ENCODE assay signal across 9 mouse cellular contexts in genomic region chr11:67647745-67648144, GRCm38 (mm10). TPM values are rescaled to one million over a fixed set of nuclear protein-coding genes. Genes with fewer than 3 reads are reported as not detected.
DNase-seq lines count a peak whose midpoint lies in the region; ATAC-seq lines count a peak whose summit lies in the region.
"Had no signal": no experiment of that assay in that cellular context is flagged by ENCODE, and none has a peak within 500 bp of the region (broad histone marks: within the 10 kb centered on the region; RNA-seq: fewer than 3 reads in every experiment).

No protein-coding gene starts in this region.

- no peaks in the 10 kb centered on the region for H3K27me3 ChIP-seq in intestine, embryonic 14.5 days (replicated peaks; ENCODE audit: control insufficient read depth, insufficient read depth, low read length)
- H3K27me3 ChIP-seq in intestine, embryonic 15.5 days (replicated peaks): no peaks in the 10 kb centered on the region
- no peaks in the 10 kb centered on the region for H3K27me3 ChIP-seq in liver, embryonic 11.5 days (replicated peaks; ENCODE audit: control insufficient read depth, insufficient read depth, low read length)
- H3K27me3 ChIP-seq: midbrain, embryonic 12.5 days had no signal

- WGBS in intestine, embryonic 14.5 days: 29% methylated on average over 5 of the region's 5 CpGs
- 31% methylated on average over 5 of the region's 5 CpGs for WGBS in intestine, embryonic 15.5 days
- 26% methylated on average over 5 of the region's 5 CpGs for WGBS in liver, embryonic 11.5 days

- no peak overlapping the region for H3K4me2 ChIP-seq in intestine, embryonic 14.5 days (ENCODE audit: low read length)
- H3K4me2 ChIP-seq in intestine, embryonic 15.5 days (replicated peaks): no peak overlapping the region
- H3K4me2 ChIP-seq in liver, embryonic 11.5 days: no peak overlapping the region
- H3K4me2 ChIP-seq: midbrain, embryonic 12.5 days had no signal

- no peak overlapping the region for H3K4me3 ChIP-seq in intestine, embryonic 14.5 days (ENCODE audit: low read depth, low read length)
- H3K4me3 ChIP-seq in intestine, embryonic 15.5 days (replicated peaks): no peak overlapping the region
- H3K4me3 ChIP-seq in liver, embryonic 11.5 days (ENCODE audit: low read depth, low read length): no peak overlapping the region
- H3K4me3 ChIP-seq: midbrain, embryonic 12.5 days had no signal

- no peak overlapping the region for H3K9ac ChIP-seq in intestine, embryonic 14.5 days (ENCODE audit: low read length)
- H3K9ac ChIP-seq in intestine, embryonic 15.5 days: no peak overlapping the region
- no peak overlapping the region for H3K9ac ChIP-seq in liver, embryonic 11.5 days (ENCODE audit: low read depth, low read length)
- H3K9ac ChIP-seq: midbrain, embryonic 12.5 days had no signal

- no peak; the same call in 1 of the 2 replicates for ATAC-seq in intestine, embryonic 14.5 days (replicated peaks; ENCODE audit: low FRiP score, low TSS enrichment, low read depth)
- no peak for ATAC-seq in intestine, embryonic 15.5 days
- no peak for ATAC-seq in liver, embryonic 11.5 days (replicated peaks; ENCODE audit: low FRiP score)

- DNase-seq in intestine, embryonic 14.5 days (ENCODE audit: low spot score): peak; percentile 86
- DNase-seq in cerebellum, adult 18-20 months: peak; percentile 84 to 91
- DNase-seq in forelimb bud, embryonic 11.5 days (ENCODE audit: low read depth, low spot score): peak; percentile 71
- peak; percentile 87 for DNase-seq in kidney, adult 9 months
- DNase-seq in liver, embryonic 11.5 days (ENCODE audit: low spot score): peak; percentile 42
- peak; percentile 35 for DNase-seq in ovary, adult 18-20 months (ENCODE audit: low spot score)
- peak; percentile 36 for DNase-seq in thymus, postnatal 25 days

- no peaks in the 10 kb centered on the region for H3K36me3 ChIP-seq in intestine, embryonic 14.5 days (ENCODE audit: control insufficient read depth, insufficient read depth, low read length)
- H3K36me3 ChIP-seq in intestine, embryonic 15.5 days: no peaks in the 10 kb centered on the region
- H3K36me3 ChIP-seq in liver, embryonic 11.5 days (ENCODE audit: control insufficient read depth, insufficient read depth, low read length): no peaks in the 10 kb centered on the region
- H3K36me3 ChIP-seq: midbrain, embryonic 12.5 days had no signal

- no peaks in the 10 kb centered on the region for H3K4me1 ChIP-seq in intestine, embryonic 14.5 days (replicated peaks; ENCODE audit: control insufficient read depth, insufficient read depth, low read length)
- H3K4me1 ChIP-seq in intestine, embryonic 15.5 days (replicated peaks): 0 out of 2 replicates have a peak, but pooled peaks cover 6% of the 10 kb centered on the region
- H3K4me1 ChIP-seq in liver, embryonic 11.5 days (replicated peaks; ENCODE audit: control insufficient read depth, insufficient read depth, low read length): no peaks in the 10 kb centered on the region

- H3K9me3 ChIP-seq in intestine, embryonic 14.5 days (ENCODE audit: control insufficient read depth, low read length): no peaks in the 10 kb centered on the region
- no peaks in the 10 kb centered on the region for H3K9me3 ChIP-seq in intestine, embryonic 15.5 days
- no peaks in the 10 kb centered on the region for H3K9me3 ChIP-seq in liver, embryonic 11.5 days (ENCODE audit: control insufficient read depth, low read length)
- H3K9me3 ChIP-seq: midbrain, embryonic 12.5 days had no signal

- no peak overlapping the region for H3K27ac ChIP-seq in intestine, embryonic 14.5 days (ENCODE audit: low read depth)
- H3K27ac ChIP-seq in intestine, embryonic 15.5 days: no peak overlapping the region
- H3K27ac ChIP-seq in liver, embryonic 11.5 days (ENCODE audit: low read depth, low read length): no peak overlapping the region
- H3K27ac ChIP-seq: midbrain, embryonic 12.5 days had no signal

RNA-seq across cellular contexts. Expression of gene Rcvrn, which starts 47.4 kb away (rescaled TPM):
- not detected in 2 replicates for polyA plus RNA-seq in intestine, embryonic 14.5 days (2014; fragmentation: Nextera tagmentation; extraction: Ambion mirVana)
- not detected in 2 replicates for polyA plus RNA-seq in intestine, embryonic 15.5 days (2015; fragmentation: Nextera tagmentation; extraction: Ambion mirVana)
- not detected in 2 replicates for polyA plus RNA-seq in liver, embryonic 11.5 days (2014; fragmentation: Nextera tagmentation; extraction: Ambion mirVana)
- polyA plus RNA-seq: midbrain, embryonic 12.5 days had no signal

Comparison
In these comparisons a context has a peak if more than half of its experiments do, and no peak if none do; other contexts are left out.
1. DNase-seq: peak in every context shown above with its lines; median percentile 88 in cerebellum, adult 18-20 months; 87 in kidney, adult 9 months; 86 in intestine, embryonic 14.5 days; 71 in forelimb bud, embryonic 11.5 days; 42 in liver, embryonic 11.5 days; 36 in thymus, postnatal 25 days; 35 in ovary, adult 18-20 months.